Mouse (Mus musculus): ENCODE results near the gene Gm31571. TPM values are rescaled to one million over a fixed set of nuclear protein-coding genes. Genes with fewer than 3 reads are reported as not detected.
"Not testable (repeated sequence)": the region's sequence is repeated elsewhere in the genome, so short reads cannot be mapped to it uniquely, and the experiment has no call there.

The Gm31571 gene
- polyA plus RNA-seq (2014; fragmentation: Nextera tagmentation; extraction: Ambion mirVana), result not detected in 2 replicates

DNA sequence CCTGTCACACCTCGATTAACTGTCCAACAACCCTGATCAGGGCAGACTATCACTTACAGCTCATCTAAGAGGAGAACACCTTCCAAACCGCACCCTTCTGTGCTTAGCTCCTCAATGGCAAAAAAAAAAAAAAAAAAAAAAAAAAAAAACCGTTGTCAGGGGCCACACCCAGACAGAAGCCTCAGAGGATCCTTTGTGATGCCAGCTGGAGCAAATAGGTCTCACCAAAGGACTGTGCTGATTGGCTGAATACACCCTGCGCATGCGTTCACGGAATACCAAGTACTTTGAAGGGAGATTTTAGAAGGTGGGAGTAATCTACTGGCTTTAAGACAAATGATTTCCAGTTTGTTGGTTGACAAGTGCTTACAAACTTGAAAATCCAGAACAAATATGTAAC, at the start of gene Gm31571:
Gene Gm31571, minus strand, starts transcription at position 101 of the 400 bp plus-strand sequence.
- not testable (repeated sequence) for H3K27ac ChIP-seq (ENCODE audit: low read length); ATAC-seq (ENCODE audit: insufficient number of reproducible peaks, insufficient read depth, low FRiP score, low read depth); H3K4me3 ChIP-seq (ENCODE audit: low read depth, low read length); H3K9ac ChIP-seq (replicated peaks; ENCODE audit: low read depth, low read length); H3K27me3 ChIP-seq (ENCODE audit: control insufficient read depth, insufficient read depth, low read length); H3K9me3 ChIP-seq (ENCODE audit: control insufficient read depth, low read depth, low read length); H3K4me2 ChIP-seq (replicated peaks; ENCODE audit: low read depth, low read length); H3K4me1 ChIP-seq (ENCODE audit: control insufficient read depth, insufficient read depth, low read length); H3K36me3 ChIP-seq (ENCODE audit: control insufficient read depth, insufficient read depth, low read length)
- WGBS, result no CpG with 5 or more reads among the region's 6 CpGs
